Mouse (Mus musculus): ENCODE data around the gene Gpr18.

- TF ChIP-seq CTCF (IDR thresholded peaks at IDR 0.05; ENCODE audit: borderline replicate concordance, insufficient read depth, low read depth, low read length), result no peak
- TF ChIP-seq POLR2A (IDR thresholded peaks at IDR 0.05; ENCODE audit: borderline replicate concordance, insufficient read depth, low read length), result no peak
These were observed 24.0 kb upstream of the Gpr18 start for GRCm38 (mm10) chr14:121939582-121939981.

All from cerebellum, adult 2 months (tissue).